In genomic region chr7:122475038-122475437, GRCm38 (mm10) we compare ENCODE assay signal across 26 mouse cellular contexts.
DNase-seq lines count a peak whose midpoint lies in the region; ATAC-seq and TF ChIP-seq lines count a peak whose summit lies in the region.
"Had no signal": no experiment of that assay in that cellular context is flagged by ENCODE, and none has a peak within 500 bp of the region (broad histone marks: within the 10 kb centered on the region; RNA-seq: fewer than 3 reads in every experiment).

No protein-coding gene starts in this region.

- no peaks in the 10 kb centered on the region for H3K9me3 ChIP-seq in midbrain, postnatal 0 days (ENCODE audit: low read length)
- H3K9me3 ChIP-seq in midbrain, embryonic 16.5 days (replicated peaks; ENCODE audit: control insufficient read depth, low read length, poor library complexity, severe bottlenecking), result peaks cover 6% of the 10 kb centered on the region; the same call in 1 of the 2 replicates
- H3K9me3 ChIP-seq in stomach, postnatal 0 days (ENCODE audit: control insufficient read depth, low read length), result peaks cover 4% of the 10 kb centered on the region; the same call in 1 of the 2 replicates

- no peak overlapping the region for H3K4me3 ChIP-seq in left cerebral cortex, adult 2 months
- no peak overlapping the region for H3K4me3 ChIP-seq in midbrain, postnatal 0 days (ENCODE audit: low read depth, low read length)
- no peak overlapping the region for H3K4me3 ChIP-seq in midbrain, embryonic 16.5 days (ENCODE audit: low read depth, low read length)
- no peak overlapping the region for H3K4me3 ChIP-seq in stomach, postnatal 0 days (ENCODE audit: low read depth, low read length)
- H3K4me3 ChIP-seq: heart, embryonic 12.5 days; limb, embryonic 12.5 days; lung, embryonic 15.5 days; megakaryocyte, embryonic 14.5 days; midbrain, embryonic 12.5 days had no signal

- H3K27ac ChIP-seq in left cerebral cortex, adult 2 months, result no peak overlapping the region
- no peak overlapping the region for H3K27ac ChIP-seq in midbrain, postnatal 0 days (ENCODE audit: low read depth, low read length)
- no peak overlapping the region for H3K27ac ChIP-seq in midbrain, embryonic 16.5 days (ENCODE audit: low read length)
- H3K27ac ChIP-seq in stomach, postnatal 0 days (replicated peaks), result no peak overlapping the region
- H3K27ac ChIP-seq: hindbrain, embryonic 14.5 days; limb, embryonic 12.5 days; lung, embryonic 15.5 days; midbrain, embryonic 12.5 days had no signal

- H3K4me1 ChIP-seq in midbrain, postnatal 0 days (ENCODE audit: insufficient read depth, low read length), result peaks cover 11% of the 10 kb centered on the region; the same call in 1 of the 2 replicates
- H3K4me1 ChIP-seq in midbrain, embryonic 16.5 days (ENCODE audit: control insufficient read depth, insufficient read depth, low read length), result peaks cover 27% of the 10 kb centered on the region
- no peaks in the 10 kb centered on the region for H3K4me1 ChIP-seq in stomach, postnatal 0 days (replicated peaks; ENCODE audit: control insufficient read depth, insufficient read depth)
- H3K4me1 ChIP-seq: heart, embryonic 12.5 days; limb, embryonic 12.5 days had no signal

- no peak overlapping the region for H3K4me2 ChIP-seq in midbrain, postnatal 0 days (ENCODE audit: low read depth, low read length, poor library complexity, severe bottlenecking)
- no peak overlapping the region for H3K4me2 ChIP-seq in midbrain, embryonic 16.5 days (ENCODE audit: low read length)
- no peak overlapping the region for H3K4me2 ChIP-seq in stomach, postnatal 0 days (replicated peaks; ENCODE audit: low read depth)
- H3K4me2 ChIP-seq: heart, embryonic 12.5 days; hindbrain, embryonic 14.5 days; limb, embryonic 12.5 days; liver, embryonic 11.5 days; lung, embryonic 15.5 days; midbrain, embryonic 12.5 days had no signal

- no peak for TF ChIP-seq EP300 in stomach, postnatal 0 days (optimal IDR thresholded peaks at IDR 0.05)

- TF ChIP-seq CTCF in left cerebral cortex, adult 2 months (IDR thresholded peaks at IDR 0.05), result peak; percentile 29
- peak; percentile 52 for TF ChIP-seq CTCF in midbrain, postnatal 0 days (IDR thresholded peaks at IDR 0.05)
- TF ChIP-seq CTCF in stomach, postnatal 0 days (IDR thresholded peaks at IDR 0.05; ENCODE audit: low read depth), result peak; percentile 22; the same call in 1 of the 2 replicates

- H3K9ac ChIP-seq in midbrain, postnatal 0 days (replicated peaks; ENCODE audit: low read length, poor library complexity, severe bottlenecking), result no peak overlapping the region
- no peak overlapping the region for H3K9ac ChIP-seq in midbrain, embryonic 16.5 days (ENCODE audit: low read depth, low read length)
- no peak overlapping the region for H3K9ac ChIP-seq in stomach, postnatal 0 days (ENCODE audit: low read length)
- H3K9ac ChIP-seq: heart, embryonic 12.5 days; hindbrain, embryonic 14.5 days; limb, embryonic 12.5 days; lung, embryonic 15.5 days; midbrain, embryonic 12.5 days had no signal

- H3K27me3 ChIP-seq in midbrain, postnatal 0 days (ENCODE audit: insufficient read depth, low read length), result no peaks in the 10 kb centered on the region
- no peaks in the 10 kb centered on the region for H3K27me3 ChIP-seq in midbrain, embryonic 16.5 days (ENCODE audit: control insufficient read depth, insufficient read depth, low read depth, low read length)
- H3K27me3 ChIP-seq in stomach, postnatal 0 days (ENCODE audit: control insufficient read depth, insufficient read depth, low read length), result no peaks in the 10 kb centered on the region
- H3K27me3 ChIP-seq: lung, embryonic 15.5 days; midbrain, embryonic 12.5 days had no signal

- peak; percentile 17 for DNase-seq in CD4-positive, CD25-positive, alpha-beta regulatory T cell, adult 2 months (ENCODE audit: low read depth, low spot score)
- no peak for DNase-seq in left cerebral cortex, adult 2 months (ENCODE audit: extremely low spot score in 1 of 2, low spot score in 2 of 2)
- DNase-seq in left cerebral cortex, postnatal 14 days (ENCODE audit: low spot score in 2 of 2), result no peak
- no peak for DNase-seq in midbrain, postnatal 0 days (ENCODE audit: low spot score)
- DNase-seq in stomach, postnatal 0 days (ENCODE audit: low spot score), result no peak
- DNase-seq in adrenal gland, adult 8-10 months, result no peak
- DNase-seq: cerebellum, adult 2 months; cerebellum, postnatal 14 days; gastrocnemius, postnatal 25 days; heart, adult 18-20 months; heart, postnatal 4 days; kidney, adult 11 months; kidney, postnatal 25 days; layer of hippocampus, adult 9-11 months; lung, postnatal 4 days had no signal

- H3K36me3 ChIP-seq in midbrain, postnatal 0 days (ENCODE audit: insufficient read depth, low read length), result no peaks in the 10 kb centered on the region
- peaks cover 3% of the 10 kb centered on the region; the same call in 1 of the 2 replicates for H3K36me3 ChIP-seq in midbrain, embryonic 16.5 days (ENCODE audit: control insufficient read depth, insufficient read depth, low read length)
- H3K36me3 ChIP-seq in stomach, postnatal 0 days (ENCODE audit: control insufficient read depth, insufficient read depth, low read length), result no peaks in the 10 kb centered on the region
- H3K36me3 ChIP-seq: heart, embryonic 12.5 days; limb, embryonic 12.5 days; lung, embryonic 15.5 days; midbrain, embryonic 12.5 days had no signal

- intact Hi-C loops in left cerebral cortex, adult 2 months (cut with DNase I), result loop anchor here (5.0 kb wide), 1 partner anchor 92 kb away; no protein-coding TSS in a partner anchor
- intact Hi-C loops in left cerebral cortex, postnatal 14 days (cut with DNase I), result no loop called here

- no peak for ATAC-seq in CD4-positive, CD25-positive, alpha-beta regulatory T cell, adult 4 months
- ATAC-seq in midbrain, postnatal 0 days (ENCODE audit: low FRiP score), result no peak
- no peak for ATAC-seq in midbrain, embryonic 16.5 days
- no peak for ATAC-seq in stomach, postnatal 0 days (ENCODE audit: low FRiP score, low TSS enrichment)
- ATAC-seq: forebrain, embryonic 14.5 days; inflammation-experienced regulatory T-cells, adult 6 months had no signal
